Mouse (Mus musculus): ENCODE data around the gene Mxd4.

GRCm38 (mm10) chr5:34220001-34220400 is 32.5 kb upstream of the Mxd4 start:
- no peak for TF ChIP-seq CTCF (IDR thresholded peaks at IDR 0.05; ENCODE audit: control insufficient read depth, insufficient read depth, low read length)
- no peak for TF ChIP-seq POLR2A (IDR thresholded peaks at IDR 0.05; ENCODE audit: borderline replicate concordance, control insufficient read depth, low read depth, low read length)

All from bone marrow, adult 2 months (tissue).